Mouse (Mus musculus): ENCODE measurements around the gene Alg12.
A peak's percentile ranks its signal among the peaks of the same experiment; 100 is the strongest.
"Not testable (repeated sequence)": the region's sequence is repeated elsewhere in the genome, so short reads cannot be mapped to it uniquely, and the experiment has no call there.

Alg12 gene

GRCm38 (mm10) chr15:88831482-88831881 is 12.4 kb upstream of the Alg12 start:
- DNase-seq (ENCODE audit: low spot score): peak; percentile 51

GRCm38 (mm10) chr15:88830696-88831095 is 11.6 kb upstream of the Alg12 start:
- DNase-seq (ENCODE audit: low spot score): no peak

GRCm38 (mm10) chr15:88829791-88830440 is 10.8 kb upstream of the Alg12 start:
- no peak for DNase-seq (ENCODE audit: low spot score)

- DNase-seq (ENCODE audit: low spot score): peak; percentile 85
Observed at GRCm38 (mm10) chr15:88828800-88829705, 9.9 kb upstream of the Alg12 start.

- peak; percentile 72 for DNase-seq (ENCODE audit: low spot score)
Observed at GRCm38 (mm10) chr15:88827991-88828799, 9.1 kb upstream of the Alg12 start.

- no peak for DNase-seq (ENCODE audit: low spot score)
Observed at GRCm38 (mm10) chr15:88827466-88827865, 8.3 kb upstream of the Alg12 start.

GRCm38 (mm10) chr15:88823376-88823775 is 4.3 kb upstream of the Alg12 start:
- DNase-seq (ENCODE audit: low spot score): no peak

- no peak for DNase-seq (ENCODE audit: low spot score)
Observed at GRCm38 (mm10) chr15:88822513-88822912, 3.4 kb upstream of the Alg12 start.

GRCm38 (mm10) chr15:88821403-88821802 is 2.3 kb upstream of the Alg12 start:
- no peak for DNase-seq (ENCODE audit: low spot score)

- no peak for DNase-seq (ENCODE audit: low spot score)
Observed at GRCm38 (mm10) chr15:88819906-88820303, 787 bp upstream of the Alg12 start.

- no peak for DNase-seq (ENCODE audit: low spot score)
Observed at GRCm38 (mm10) chr15:88815196-88815700, 3.9 kb downstream of the Alg12 start.

GRCm38 (mm10) chr15:88814411-88815047 is 4.6 kb downstream of the Alg12 start:
- DNase-seq (ENCODE audit: low spot score): no peak

- DNase-seq (ENCODE audit: low spot score): not testable (repeated sequence)
Observed at GRCm38 (mm10) chr15:88813873-88814272, 5.2 kb downstream of the Alg12 start.

- DNase-seq (ENCODE audit: low spot score): no peak
Observed at GRCm38 (mm10) chr15:88813262-88813661, 5.9 kb downstream of the Alg12 start.

GRCm38 (mm10) chr15:88810369-88810768 is 8.7 kb downstream of the Alg12 start:
- DNase-seq (ENCODE audit: low spot score): no peak

- no peak for DNase-seq (ENCODE audit: low spot score)
Observed at GRCm38 (mm10) chr15:88808121-88808520, 11.0 kb downstream of the Alg12 start.

- DNase-seq (ENCODE audit: low spot score): no peak
Observed at GRCm38 (mm10) chr15:88802348-88802747, 16.8 kb downstream of the Alg12 start.

- no peak for DNase-seq (ENCODE audit: low spot score)
Observed at GRCm38 (mm10) chr15:88801903-88802302, 17.2 kb downstream of the Alg12 start.

GRCm38 (mm10) chr15:88800921-88801354 is 18.2 kb downstream of the Alg12 start:
- no peak for DNase-seq (ENCODE audit: low spot score)

- DNase-seq (ENCODE audit: low spot score): no peak
Observed at GRCm38 (mm10) chr15:88799950-88800371, 19.2 kb downstream of the Alg12 start.

- not testable (repeated sequence) for DNase-seq (ENCODE audit: low spot score)
Observed at GRCm38 (mm10) chr15:88794729-88795128, 24.4 kb downstream of the Alg12 start.

Data from ovary, postnatal 36 days (tissue).